Mouse (Mus musculus) embryonic facial prominence, embryonic 10.5 days (tissue): ENCODE measurements at regions not wholly inside any gene's neighbourhood (a gene's known extent, or its start where the extent isn't known, plus 50 kb on each side); places are given as distances from the start of the nearest gene placed in this dataset.
A peak's percentile ranks its signal among the peaks of the same experiment; 100 is the strongest.
"Not testable (repeated sequence)": the region's sequence is repeated elsewhere in the genome, so short reads cannot be mapped to it uniquely, and the experiment has no call there.

Source experiments
- DNase-seq: peaks from one replicate; pipeline ENCODE4 v3.0.0-alpha.2; 2017; ENCODE audit warnings: low spot score
- H3K27ac ChIP-seq: fragments of 300-500 bp; sonication (generic); replicated peaks from 2 replicates; pipeline ENCODE4 v1.5.1; 2016; ENCODE audit warnings: mild to moderate bottlenecking
- H3K27me3 ChIP-seq: fragments of 300-500 bp; sonication (generic); replicated peaks from 2 replicates; pipeline ENCODE4 v1.6.1; 2016; ENCODE audit warnings: low read depth, mild to moderate bottlenecking; ENCODE audit not compliant: poor library complexity, severe bottlenecking
- H3K36me3 ChIP-seq: fragments of 300-500 bp; sonication (generic); replicated peaks from 2 replicates; pipeline ENCODE4 v1.6.1; 2016; ENCODE audit warnings: mild to moderate bottlenecking, moderate library complexity
- H3K4me1 ChIP-seq: fragments of 300-500 bp; sonication (generic); 2 replicates; pipeline ENCODE4 v1.6.1; 2016
- H3K4me3 ChIP-seq: fragments of 300-500 bp; sonication (generic); 2 replicates; pipeline ENCODE4 v1.5.1; 2016; ENCODE audit warnings: mild to moderate bottlenecking, moderate library complexity
- H3K9me3 ChIP-seq: fragments of 300-500 bp; sonication (generic); 2 replicates; pipeline ENCODE4 v1.6.1; 2016; ENCODE audit warnings: mild to moderate bottlenecking
- WGBS: fragments of 180-500 bp; shearing (Covaris S2); methylation state at CpG from one replicate; pipeline ENCODE4 v1.1.7; 2016; 5-methylcytosine and 5-hydroxymethylcytosine counted together

DNA sequence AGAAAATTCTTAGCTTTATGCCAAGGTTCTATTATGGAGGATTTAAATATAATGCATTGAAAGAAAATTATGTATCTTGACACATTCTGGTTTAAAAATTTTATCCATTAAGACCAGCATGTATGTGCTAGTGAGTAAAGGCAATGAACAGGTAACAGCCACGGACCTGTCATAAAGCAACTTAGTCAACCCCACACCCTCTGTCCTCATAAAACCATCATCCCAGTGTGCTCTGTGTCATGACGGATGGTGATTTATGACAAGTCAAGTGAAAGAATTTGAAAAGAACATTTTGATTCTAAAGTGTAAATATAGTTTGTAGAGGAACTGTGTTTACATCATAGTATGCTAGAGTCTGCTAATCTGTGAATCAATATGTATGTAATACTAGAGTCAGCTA, 946.3 kb upstream of the Cypt12 start:
- H3K36me3 ChIP-seq: no peaks in the 10 kb centered on the region
- H3K4me3 ChIP-seq: no peak overlapping the region
- 93% methylated on average over 2 of the region's 2 CpGs for WGBS
- no peaks in the 10 kb centered on the region for H3K27me3 ChIP-seq
- H3K4me1 ChIP-seq: no peaks in the 10 kb centered on the region
- DNase-seq: no peak
- no peak overlapping the region for H3K27ac ChIP-seq
- no peaks in the 10 kb centered on the region for H3K9me3 ChIP-seq

DNA sequence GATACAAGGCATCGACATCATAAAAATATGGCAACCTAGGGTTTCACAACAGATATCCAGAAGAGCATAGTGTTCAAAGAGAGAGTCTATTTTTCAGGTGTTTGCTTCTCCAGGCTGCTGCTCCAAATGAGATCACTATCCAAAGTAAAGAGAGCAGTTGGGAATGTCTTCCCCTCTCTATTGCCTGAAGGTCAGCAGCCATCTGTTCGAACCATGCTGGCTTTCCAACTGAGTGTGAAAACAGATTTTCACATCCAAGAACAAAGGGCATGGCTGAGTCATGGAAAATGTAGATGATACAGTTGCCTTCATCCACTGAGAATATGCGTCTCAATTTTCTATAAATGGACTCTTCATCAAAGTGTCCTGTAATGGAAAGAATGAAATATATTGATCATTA, 945.1 kb upstream of the Cypt12 start:
- no peak for DNase-seq
- WGBS: 81% methylated on average over 3 of the region's 3 CpGs
- H3K4me3 ChIP-seq: no peak overlapping the region
- no peaks in the 10 kb centered on the region for H3K27me3 ChIP-seq
- H3K36me3 ChIP-seq: no peaks in the 10 kb centered on the region
- no peaks in the 10 kb centered on the region for H3K4me1 ChIP-seq
- no peaks in the 10 kb centered on the region for H3K9me3 ChIP-seq
- no peak overlapping the region for H3K27ac ChIP-seq

DNA sequence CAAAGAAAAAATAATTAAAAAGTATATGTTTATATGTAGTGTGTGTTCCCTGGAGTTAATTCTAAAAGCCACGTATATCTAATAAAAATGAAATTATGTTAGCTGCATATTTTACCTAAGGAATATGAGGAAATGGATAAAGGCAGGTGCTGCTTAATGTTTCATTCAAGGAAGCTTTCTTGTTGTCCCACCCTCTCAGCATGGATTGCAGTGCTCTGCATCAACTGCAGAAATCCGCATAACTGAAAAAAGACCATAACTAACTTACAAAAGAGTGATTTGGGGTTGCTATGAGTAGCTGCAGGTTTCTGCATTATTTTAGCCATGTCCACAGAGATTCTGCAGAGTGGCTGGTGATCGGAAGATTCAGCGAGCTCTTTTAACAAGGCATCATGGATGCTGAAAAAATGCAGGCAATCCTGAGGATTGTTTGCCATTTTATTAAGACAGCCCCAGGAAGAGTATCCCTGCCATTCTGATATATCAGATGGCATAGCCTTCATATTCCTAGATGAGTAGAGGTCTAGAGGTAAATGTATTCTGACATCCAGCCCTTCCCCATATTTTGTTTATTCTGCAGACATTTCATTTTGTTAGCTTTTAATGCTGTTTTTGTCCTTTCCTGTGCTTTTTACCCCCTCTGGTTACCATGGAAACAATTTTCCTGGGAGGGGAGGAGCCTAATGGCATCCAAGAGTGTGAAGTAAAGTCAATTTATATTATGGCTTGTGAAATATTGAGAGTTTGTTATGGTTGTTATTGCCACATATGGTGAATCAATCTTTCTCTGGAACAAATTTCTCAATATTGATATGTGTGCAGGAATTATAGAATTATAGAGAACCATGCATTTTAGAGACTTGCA, 933.8 kb upstream of the Cypt12 start:
- Histone ChIP-seq H3K9me3 (no peaks in the 10 kb centered on the region), H3K27me3 (no peaks in the 10 kb centered on the region), H3K4me1 (no peaks in the 10 kb centered on the region), H3K27ac (no peak overlapping the region), H3K4me3 (no peak overlapping the region), H3K36me3 (no peaks in the 10 kb centered on the region)
- 88% methylated on average over 4 of the region's 4 CpGs for WGBS
- no peak for DNase-seq

DNA sequence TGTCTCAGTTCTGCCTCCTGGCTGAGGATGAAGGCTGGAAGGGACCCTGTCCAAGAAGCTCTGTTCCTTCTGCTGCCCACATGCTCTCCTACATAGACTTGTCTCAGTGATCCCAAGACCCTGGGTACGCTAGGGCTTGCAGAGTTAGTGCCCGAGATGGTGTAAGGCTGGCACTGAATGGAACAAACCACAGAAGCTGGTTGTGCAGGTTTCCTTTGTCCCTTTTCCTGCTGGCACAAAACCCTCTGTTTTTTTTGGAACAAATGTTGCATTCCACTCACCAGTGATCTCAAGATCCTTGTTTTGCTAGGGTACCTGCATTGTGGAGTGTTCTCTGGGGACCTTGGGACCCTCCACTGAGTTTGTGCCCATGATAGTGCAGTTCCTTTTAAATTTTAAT, 897.4 kb upstream of the Cypt12 start:
- 91% methylated on average over 2 of the region's 2 CpGs for WGBS
- Histone ChIP-seq H3K9me3 (no peaks in the 10 kb centered on the region), H3K36me3 (no peaks in the 10 kb centered on the region), H3K4me3 (no peak overlapping the region), H3K4me1 (no peaks in the 10 kb centered on the region), H3K27ac (no peak overlapping the region), H3K27me3 (no peaks in the 10 kb centered on the region)
- no peak for DNase-seq

DNA sequence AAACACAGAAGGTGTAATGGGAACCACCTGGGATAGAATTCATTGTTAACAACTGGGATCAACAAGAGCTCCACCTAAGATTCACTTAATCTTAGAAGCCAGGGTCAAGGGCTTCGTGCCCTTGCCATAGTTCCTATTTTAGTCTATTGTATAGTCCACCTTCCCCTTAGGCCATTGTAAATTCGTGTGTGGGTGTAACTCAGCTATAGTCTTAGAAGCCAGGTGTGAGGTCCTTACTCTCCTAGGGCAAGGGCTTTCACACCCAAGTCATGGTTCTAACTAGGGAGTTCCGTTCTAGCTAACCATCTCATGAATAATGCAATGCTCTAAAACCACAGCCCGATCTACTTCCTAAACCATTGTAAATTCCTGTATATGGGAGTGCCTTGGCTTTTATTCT, 889.8 kb upstream of the Cypt12 start:
- not testable (repeated sequence) for H3K27me3 ChIP-seq, H3K4me3 ChIP-seq, H3K27ac ChIP-seq, H3K4me1 ChIP-seq, H3K36me3 ChIP-seq, DNase-seq, H3K9me3 ChIP-seq
- WGBS: 88% methylated on average over 4 of the region's 4 CpGs

DNA sequence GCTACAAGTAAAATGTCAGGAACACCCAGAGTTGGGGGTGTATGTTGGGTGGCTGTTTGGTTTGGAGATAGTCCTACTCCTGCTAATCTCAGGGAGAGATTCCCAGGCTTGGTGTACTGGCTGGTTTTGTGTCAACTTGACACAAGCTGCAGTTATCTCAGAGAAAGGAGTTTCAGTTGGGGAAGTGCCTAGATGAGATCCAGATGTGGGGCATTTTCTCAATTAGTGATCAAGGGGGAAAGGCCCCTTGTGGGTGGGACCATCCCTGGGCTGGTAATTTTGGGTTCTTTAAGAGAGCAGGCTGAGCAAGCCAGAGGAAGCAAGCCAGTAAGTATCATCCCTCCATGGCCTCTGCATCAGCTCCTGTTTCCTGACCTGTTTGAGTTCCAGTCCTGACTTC, 841.9 kb upstream of the Cypt12 start:
- not testable (repeated sequence) for H3K4me3 ChIP-seq, H3K27me3 ChIP-seq
- peak; percentile 56 for DNase-seq

More for the DNA sequence above, 841.9 kb upstream of the Cypt12 start:
- not testable (repeated sequence) for H3K27ac ChIP-seq, H3K36me3 ChIP-seq, H3K4me1 ChIP-seq, H3K9me3 ChIP-seq
